Mouse (Mus musculus): ENCODE results near the gene S100a5. TPM values are rescaled to one million over a fixed set of nuclear protein-coding genes. Genes with fewer than 3 reads are reported as not detected.
A peak's percentile ranks its signal among the peaks of the same experiment; 100 is the strongest.

S100a5 gene
- polyA plus RNA-seq, 1 experiment: not detected

DNA sequence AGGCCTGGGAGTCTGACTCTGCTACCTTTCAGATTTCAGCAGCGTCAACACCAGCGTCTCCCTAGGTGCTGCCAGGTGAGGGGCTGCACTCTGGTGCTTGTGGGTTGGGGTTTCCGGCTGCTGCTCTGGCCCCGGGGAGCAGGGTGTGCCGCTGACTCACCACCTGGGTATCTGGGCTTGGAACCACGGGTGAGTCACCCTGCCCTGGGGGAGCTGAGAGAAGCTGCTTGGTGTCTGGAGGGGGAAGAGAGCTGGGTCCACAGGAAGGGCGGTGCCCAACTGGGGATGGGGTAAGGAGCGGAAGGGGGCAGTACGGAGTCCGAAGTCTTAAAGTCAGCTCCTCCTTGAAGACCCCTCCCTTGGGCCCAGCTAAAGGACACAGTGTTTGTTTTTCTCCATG lies 21.4 kb upstream of the S100a5 start:
- no peaks in the 10 kb centered on the region for H3K27me3 ChIP-seq (ENCODE audit: control insufficient read depth, insufficient read depth, low read length, poor library complexity, severe bottlenecking)
- H3K27ac ChIP-seq (ENCODE audit: insufficient read depth, low read length): peak overlapping the region; percentile 33
- H3K9me3 ChIP-seq (replicated peaks; ENCODE audit: control insufficient read depth, insufficient read depth, low read length, poor library complexity, severe bottlenecking): no peaks in the 10 kb centered on the region
- no peaks in the 10 kb centered on the region for H3K36me3 ChIP-seq (ENCODE audit: control insufficient read depth, insufficient read depth, low read length, poor library complexity, severe bottlenecking)
- no peak overlapping the region for H3K9ac ChIP-seq (ENCODE audit: low read depth, poor library complexity, severe bottlenecking)
- peaks cover 2% of the 10 kb centered on the region for H3K4me1 ChIP-seq (ENCODE audit: control insufficient read depth, insufficient read depth, low read length)
- TF ChIP-seq EP300 (IDR thresholded peaks at IDR 0.05; ENCODE audit: insufficient read depth, low read depth, low read length): peak; percentile 91
- TF ChIP-seq POLR2A (IDR thresholded peaks at IDR 0.05; ENCODE audit: insufficient read depth, low read length): no peak
- peak; percentile 7 for TF ChIP-seq CTCF (IDR thresholded peaks at IDR 0.05; ENCODE audit: low read depth, low read length)
- H3K4me3 ChIP-seq (ENCODE audit: low read depth, low read length): peak overlapping the region; percentile 1; the same call in 1 of the 2 replicates

DNA sequence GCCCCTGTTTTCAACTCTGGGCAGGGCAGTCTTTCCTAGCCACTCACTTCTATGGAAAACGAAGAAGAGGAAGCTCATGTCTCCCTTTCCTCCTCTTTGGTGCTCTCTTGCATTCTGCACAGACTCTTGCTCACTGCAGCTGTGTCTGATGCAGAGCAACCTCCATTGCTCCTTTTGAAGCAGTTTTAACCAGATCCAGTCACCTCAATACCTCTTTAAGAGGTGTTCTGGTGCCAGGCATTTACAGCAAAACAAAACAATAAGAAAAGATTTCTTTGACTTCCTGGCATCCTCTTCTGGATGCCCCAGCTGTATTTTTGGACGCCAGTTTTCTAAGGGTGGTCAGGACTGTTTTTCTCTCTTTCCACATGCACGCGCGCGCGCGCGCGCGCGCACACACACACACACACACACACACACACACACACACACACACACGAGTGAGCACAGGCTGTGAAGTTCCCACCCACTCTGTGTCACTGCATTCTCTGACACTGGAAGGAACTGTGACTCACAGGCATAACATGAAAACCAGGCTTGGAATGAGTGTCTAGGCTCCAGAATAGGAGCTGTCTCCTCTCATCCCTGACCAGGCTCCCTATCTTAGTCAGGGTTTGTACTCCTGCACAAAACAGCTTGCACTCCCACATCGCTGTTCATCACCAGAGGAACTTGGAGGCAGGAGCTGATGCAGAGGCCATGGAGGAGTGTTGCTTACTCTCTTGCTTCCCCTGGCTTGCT lies 20.8 kb upstream of the S100a5 start:
- H3K27ac ChIP-seq (ENCODE audit: insufficient read depth, low read length): peak overlapping the region; percentile 51
- H3K36me3 ChIP-seq (ENCODE audit: control insufficient read depth, insufficient read depth, low read length, poor library complexity, severe bottlenecking): no peaks in the 10 kb centered on the region
- no peaks in the 10 kb centered on the region for H3K27me3 ChIP-seq (ENCODE audit: control insufficient read depth, insufficient read depth, low read length, poor library complexity, severe bottlenecking)
- no peak overlapping the region for H3K9ac ChIP-seq (ENCODE audit: low read depth, poor library complexity, severe bottlenecking)
- H3K4me3 ChIP-seq (ENCODE audit: low read depth, low read length): no peak overlapping the region
- H3K4me1 ChIP-seq (ENCODE audit: control insufficient read depth, insufficient read depth, low read length): peaks cover 2% of the 10 kb centered on the region
- H3K9me3 ChIP-seq (replicated peaks; ENCODE audit: control insufficient read depth, insufficient read depth, low read length, poor library complexity, severe bottlenecking): no peaks in the 10 kb centered on the region
- no peak for TF ChIP-seq POLR2A (IDR thresholded peaks at IDR 0.05; ENCODE audit: insufficient read depth, low read length)
- TF ChIP-seq CTCF (IDR thresholded peaks at IDR 0.05; ENCODE audit: low read depth, low read length): no peak
- no peak for TF ChIP-seq EP300 (IDR thresholded peaks at IDR 0.05; ENCODE audit: insufficient read depth, low read depth, low read length)

DNA sequence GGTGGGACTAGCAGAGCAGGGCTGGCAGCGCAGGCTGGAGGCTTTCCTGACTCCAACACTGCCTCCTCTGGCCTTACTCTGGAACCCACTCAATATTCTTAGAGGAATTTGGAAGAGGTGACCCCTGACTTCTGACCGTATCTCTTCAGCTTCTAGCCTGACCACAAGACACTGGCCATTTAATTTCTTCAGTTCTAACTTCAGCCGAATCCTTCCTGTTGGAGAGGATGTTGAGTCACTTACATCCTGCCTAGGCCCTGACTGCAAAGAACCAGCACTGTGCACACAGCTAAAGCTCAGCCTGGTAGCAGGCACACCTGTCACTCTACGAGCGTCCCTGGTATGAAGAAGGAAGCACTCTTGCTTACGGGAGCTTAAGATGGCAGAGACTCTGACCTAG lies 18.9 kb upstream of the S100a5 start:
- H3K27ac ChIP-seq (ENCODE audit: insufficient read depth, low read length): no peak overlapping the region
- no peak overlapping the region for H3K9ac ChIP-seq (ENCODE audit: low read depth, poor library complexity, severe bottlenecking)
- peaks cover 2% of the 10 kb centered on the region for H3K4me1 ChIP-seq (ENCODE audit: control insufficient read depth, insufficient read depth, low read length)
- peaks cover 8% of the 10 kb centered on the region for H3K9me3 ChIP-seq (replicated peaks; ENCODE audit: control insufficient read depth, insufficient read depth, low read length, poor library complexity, severe bottlenecking)
- H3K36me3 ChIP-seq (ENCODE audit: control insufficient read depth, insufficient read depth, low read length, poor library complexity, severe bottlenecking): no peaks in the 10 kb centered on the region
- no peak overlapping the region for H3K4me3 ChIP-seq (ENCODE audit: low read depth, low read length)
- TF ChIP-seq CTCF (IDR thresholded peaks at IDR 0.05; ENCODE audit: low read depth, low read length) (no peak), POLR2A (IDR thresholded peaks at IDR 0.05; ENCODE audit: insufficient read depth, low read length) (no peak), EP300 (IDR thresholded peaks at IDR 0.05; ENCODE audit: insufficient read depth, low read depth, low read length) (no peak)
- no peaks in the 10 kb centered on the region for H3K27me3 ChIP-seq (ENCODE audit: control insufficient read depth, insufficient read depth, low read length, poor library complexity, severe bottlenecking)

DNA sequence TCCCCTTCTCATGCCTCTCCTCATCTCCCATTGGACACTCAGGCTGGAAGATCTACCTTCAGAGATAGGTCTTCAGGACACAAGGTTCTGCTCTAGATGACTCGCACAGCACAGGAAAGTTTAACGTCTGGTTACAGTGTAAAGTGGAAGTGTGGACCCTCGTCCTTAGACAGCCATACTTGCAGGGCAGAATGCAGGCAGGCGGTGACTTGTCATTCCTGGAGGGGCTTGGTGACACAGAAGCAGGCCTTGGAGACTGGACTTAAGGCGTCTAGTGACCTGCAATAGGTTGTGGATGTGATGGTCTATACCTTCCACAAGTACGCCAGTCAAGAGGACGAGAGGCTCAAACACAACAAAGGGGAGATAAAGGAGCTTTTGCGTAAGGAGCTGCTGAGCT lies 18.4 kb upstream of the S100a5 start, which contains the start of gene S100a2:
Gene S100a2, plus strand, starts transcription at position 301 of the 400 bp plus-strand sequence.
- Histone ChIP-seq H3K27me3 (ENCODE audit: control insufficient read depth, insufficient read depth, low read length, poor library complexity, severe bottlenecking) (no peaks in the 10 kb centered on the region), H3K9ac (ENCODE audit: low read depth, poor library complexity, severe bottlenecking) (no peak within 1 kb of the TSS), H3K9me3 (replicated peaks; ENCODE audit: control insufficient read depth, insufficient read depth, low read length, poor library complexity, severe bottlenecking) (peaks cover 8% of the 10 kb centered on the region), H3K4me3 (ENCODE audit: low read depth, low read length) (no peak within 1 kb of the TSS), H3K36me3 (ENCODE audit: control insufficient read depth, insufficient read depth, low read length, poor library complexity, severe bottlenecking) (no peaks in the 10 kb centered on the region), H3K4me1 (ENCODE audit: control insufficient read depth, insufficient read depth, low read length) (peaks cover 2% of the 10 kb centered on the region), H3K27ac (ENCODE audit: insufficient read depth, low read length) (no peak within 1 kb of the TSS)
- no peak for TF ChIP-seq EP300 (IDR thresholded peaks at IDR 0.05; ENCODE audit: insufficient read depth, low read depth, low read length)
- no peak for TF ChIP-seq CTCF (IDR thresholded peaks at IDR 0.05; ENCODE audit: low read depth, low read length)
- no peak for TF ChIP-seq POLR2A (IDR thresholded peaks at IDR 0.05; ENCODE audit: insufficient read depth, low read length)

DNA sequence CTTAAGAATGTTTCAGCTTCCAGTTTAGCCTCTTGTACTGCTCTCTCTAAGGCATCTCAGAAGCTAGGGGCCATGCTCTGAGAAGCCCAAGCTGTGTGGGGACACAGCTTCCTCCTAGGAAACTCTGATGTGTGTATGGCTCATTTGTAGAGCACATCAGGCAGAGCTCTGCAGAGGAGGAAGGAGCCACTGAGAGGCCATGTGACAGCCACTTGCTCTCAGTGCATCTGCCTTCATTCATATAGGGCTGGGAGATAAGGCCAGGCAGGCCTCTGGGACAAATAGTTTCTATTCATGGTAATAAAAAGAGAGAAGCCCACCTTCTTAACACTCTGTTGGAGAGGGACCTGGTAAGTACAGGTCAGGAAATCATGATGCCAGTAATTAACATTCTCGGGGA lies 13.9 kb upstream of the S100a5 start:
- H3K4me3 ChIP-seq (ENCODE audit: low read depth, low read length): no peak overlapping the region
- no peaks in the 10 kb centered on the region for H3K36me3 ChIP-seq (ENCODE audit: control insufficient read depth, insufficient read depth, low read length, poor library complexity, severe bottlenecking)
- H3K9me3 ChIP-seq (replicated peaks; ENCODE audit: control insufficient read depth, insufficient read depth, low read length, poor library complexity, severe bottlenecking): peaks cover 8% of the 10 kb centered on the region
- H3K27ac ChIP-seq (ENCODE audit: insufficient read depth, low read length): no peak overlapping the region
- no peak for TF ChIP-seq CTCF (IDR thresholded peaks at IDR 0.05; ENCODE audit: low read depth, low read length)
- TF ChIP-seq EP300 (IDR thresholded peaks at IDR 0.05; ENCODE audit: insufficient read depth, low read depth, low read length): no peak
- no peak for TF ChIP-seq POLR2A (IDR thresholded peaks at IDR 0.05; ENCODE audit: insufficient read depth, low read length)
- no peaks in the 10 kb centered on the region for H3K4me1 ChIP-seq (ENCODE audit: control insufficient read depth, insufficient read depth, low read length)
- no peak overlapping the region for H3K9ac ChIP-seq (ENCODE audit: low read depth, poor library complexity, severe bottlenecking)
- no peaks in the 10 kb centered on the region for H3K27me3 ChIP-seq (ENCODE audit: control insufficient read depth, insufficient read depth, low read length, poor library complexity, severe bottlenecking)

DNA sequence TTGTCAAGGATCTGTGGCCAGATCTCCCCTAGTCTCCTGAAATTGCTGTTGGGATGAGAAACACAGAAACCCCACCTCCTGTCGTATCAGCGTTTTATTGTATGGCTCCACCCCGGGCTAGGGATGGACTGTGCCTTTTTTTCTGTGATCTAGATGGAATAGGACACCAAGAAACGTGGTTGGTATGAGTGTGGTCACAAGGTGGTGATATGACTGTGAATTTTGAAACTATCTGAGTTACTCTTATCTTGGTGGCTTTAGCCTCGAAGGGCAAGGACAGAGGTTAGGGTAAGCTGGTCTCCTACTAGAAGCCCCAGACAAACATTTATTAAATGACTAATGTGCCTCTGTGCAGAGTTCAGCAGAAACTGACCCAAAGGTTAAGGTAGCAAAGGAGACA lies 12.8 kb upstream of the S100a5 start:
- no peaks in the 10 kb centered on the region for H3K27me3 ChIP-seq (ENCODE audit: control insufficient read depth, insufficient read depth, low read length, poor library complexity, severe bottlenecking)
- no peak overlapping the region for H3K4me3 ChIP-seq (ENCODE audit: low read depth, low read length)
- no peak overlapping the region for H3K9ac ChIP-seq (ENCODE audit: low read depth, poor library complexity, severe bottlenecking)
- TF ChIP-seq POLR2A (IDR thresholded peaks at IDR 0.05; ENCODE audit: insufficient read depth, low read length) (no peak), EP300 (IDR thresholded peaks at IDR 0.05; ENCODE audit: insufficient read depth, low read depth, low read length) (no peak), CTCF (IDR thresholded peaks at IDR 0.05; ENCODE audit: low read depth, low read length) (no peak)
- no peaks in the 10 kb centered on the region for H3K4me1 ChIP-seq (ENCODE audit: control insufficient read depth, insufficient read depth, low read length)
- no peaks in the 10 kb centered on the region for H3K36me3 ChIP-seq (ENCODE audit: control insufficient read depth, insufficient read depth, low read length, poor library complexity, severe bottlenecking)
- no peak overlapping the region for H3K27ac ChIP-seq (ENCODE audit: insufficient read depth, low read length)
- peaks cover 8% of the 10 kb centered on the region for H3K9me3 ChIP-seq (replicated peaks; ENCODE audit: control insufficient read depth, insufficient read depth, low read length, poor library complexity, severe bottlenecking)

All from ES-Bruce4 (cell line).